Mouse (Mus musculus) limb, embryonic 13.5 days (tissue): ENCODE data around the gene Asb11. TPM values are rescaled to one million over a fixed set of nuclear protein-coding genes. Genes with fewer than 3 reads are reported as not detected.

Source experiments
- ATAC-seq: fragments of 200-750 bp; cut with Nextera tagmentation; 2 replicates; pipeline ENCODE4 v1.8.0; 2017; ENCODE audit warnings: low read depth, moderate number of reproducible peaks, moderate TSS enrichment; ENCODE audit not compliant: low FRiP score
- H3K27ac ChIP-seq: fragments of 300-500 bp; sonication (generic); 2 replicates; pipeline ENCODE4 v1.5.1; 2015; ENCODE audit warnings: inconsistent platforms, mild to moderate bottlenecking, moderate library complexity
- H3K27me3 ChIP-seq: fragments of 300-500 bp; sonication (generic); 2 replicates; pipeline ENCODE4 v1.6.1; 2015; ENCODE audit warnings: mild to moderate bottlenecking, inconsistent platforms
- H3K36me3 ChIP-seq: fragments of 300-500 bp; sonication (generic); 2 replicates; pipeline ENCODE4 v1.6.1; 2015; ENCODE audit warnings: inconsistent platforms, mild to moderate bottlenecking, moderate library complexity
- H3K4me1 ChIP-seq: fragments of 300-500 bp; sonication (generic); 2 replicates; pipeline ENCODE4 v1.6.1; 2015; ENCODE audit warnings: inconsistent platforms
- H3K4me2 ChIP-seq: fragments of 300-500 bp; sonication (generic); replicated peaks from 2 replicates; pipeline ENCODE4 v1.6.1; 2015; ENCODE audit warnings: inconsistent platforms, mild to moderate bottlenecking, moderate library complexity
- H3K4me3 ChIP-seq: fragments of 300-500 bp; sonication (generic); 2 replicates; pipeline ENCODE4 v1.5.1; 2015; ENCODE audit warnings: moderate library complexity, mild to moderate bottlenecking, inconsistent platforms
- H3K9ac ChIP-seq: fragments of 300-500 bp; sonication (generic); 2 replicates; pipeline ENCODE4 v1.6.1; 2015; ENCODE audit warnings: mild to moderate bottlenecking, inconsistent platforms
- H3K9me3 ChIP-seq: fragments of 300-500 bp; sonication (generic); 2 replicates; pipeline ENCODE4 v1.6.1; 2016; ENCODE audit warnings: inconsistent platforms
- WGBS: fragments of 180-500 bp; shearing (Covaris S2); methylation state at CpG from one replicate; pipeline ENCODE4 v1.1.7; 2015; 5-methylcytosine and 5-hydroxymethylcytosine counted together
- polyA plus RNA-seq: library from polyadenylated mRNA; unstranded; fragments of >200 nt; fragmentation: Nextera tagmentation; extraction: Ambion mirVana; gene quantifications from 2 replicates; pipeline ENCODE4 v1.2.1, GENCODE M21; 2015

Gene Asb11
- polyA plus RNA-seq, 1 experiment from 2014 or later, result not detected

GRCm38 (mm10) chrX:164446835-164447681, 10.3 kb downstream of the Asb11 start:
- no peak overlapping the region for H3K4me3 ChIP-seq
- ATAC-seq, result no peak
- H3K9ac ChIP-seq, result no peak overlapping the region
- no peaks in the 10 kb centered on the region for H3K4me1 ChIP-seq
- no peaks in the 10 kb centered on the region for H3K36me3 ChIP-seq
- no peak overlapping the region for H3K4me2 ChIP-seq
- no peak overlapping the region for H3K27ac ChIP-seq
- 90% methylated on average over 9 of the region's 9 CpGs for WGBS
- H3K9me3 ChIP-seq, result peaks cover 3% of the 10 kb centered on the region; the same call in 1 of the 2 replicates
- H3K27me3 ChIP-seq, result peaks cover 11% of the 10 kb centered on the region; the same call in 1 of the 2 replicates

- Histone ChIP-seq H3K27ac (no peak overlapping the region), H3K4me1 (no peaks in the 10 kb centered on the region), H3K36me3 (no peaks in the 10 kb centered on the region), H3K27me3 (peaks cover 9% of the 10 kb centered on the region; the same call in 1 of the 2 replicates), H3K9ac (no peak overlapping the region), H3K4me3 (no peak overlapping the region), H3K4me2 (no peak overlapping the region), H3K9me3 (peaks cover 3% of the 10 kb centered on the region; the same call in 1 of the 2 replicates)
- WGBS, result 86% methylated on average over 2 of the region's 2 CpGs
- no peak for ATAC-seq
Measured at GRCm38 (mm10) chrX:164447682-164448071, 10.9 kb downstream of the Asb11 start.

DNA sequence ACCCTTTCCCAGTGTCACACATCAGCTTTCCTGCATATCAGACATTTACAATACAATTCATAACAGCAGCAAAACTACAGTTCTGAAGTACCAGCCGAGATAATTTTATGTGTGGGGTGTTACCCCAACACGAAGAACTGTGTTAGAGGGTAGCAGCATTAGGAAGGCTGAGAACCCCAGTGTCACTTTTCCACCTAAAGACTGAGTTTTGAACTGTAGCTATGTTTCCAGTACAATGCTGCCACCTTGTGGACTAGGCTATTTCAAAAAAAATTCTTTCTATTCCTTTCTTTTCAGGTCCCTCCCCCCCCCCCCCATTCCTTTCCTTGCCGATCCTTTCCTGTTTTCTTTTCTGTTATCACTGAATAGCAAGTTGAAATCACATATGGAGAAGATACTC, 12.4 kb downstream of the Asb11 start:
- Histone ChIP-seq H3K36me3 (no peaks in the 10 kb centered on the region), H3K4me1 (no peaks in the 10 kb centered on the region), H3K9ac (no peak overlapping the region), H3K4me3 (no peak overlapping the region), H3K9me3 (peaks cover 3% of the 10 kb centered on the region; the same call in 1 of the 2 replicates), H3K27ac (no peak overlapping the region), H3K27me3 (peaks cover 7% of the 10 kb centered on the region; the same call in 1 of the 2 replicates), H3K4me2 (no peak overlapping the region)
- ATAC-seq, result no peak
- WGBS, result 36% methylated on average over 3 of the region's 3 CpGs

- Histone ChIP-seq H3K9me3 (no peaks in the 10 kb centered on the region), H3K27ac (no peak overlapping the region), H3K4me2 (no peak overlapping the region), H3K36me3 (no peaks in the 10 kb centered on the region), H3K4me1 (no peaks in the 10 kb centered on the region), H3K4me3 (no peak overlapping the region), H3K9ac (no peak overlapping the region), H3K27me3 (0 out of 2 replicates have a peak, but pooled peaks cover 3% of the 10 kb centered on the region)
- 59% methylated on average over 6 of the region's 6 CpGs for WGBS
- no peak for ATAC-seq
Measured at GRCm38 (mm10) chrX:164459205-164459878, 22.5 kb downstream of the Asb11 start.

DNA sequence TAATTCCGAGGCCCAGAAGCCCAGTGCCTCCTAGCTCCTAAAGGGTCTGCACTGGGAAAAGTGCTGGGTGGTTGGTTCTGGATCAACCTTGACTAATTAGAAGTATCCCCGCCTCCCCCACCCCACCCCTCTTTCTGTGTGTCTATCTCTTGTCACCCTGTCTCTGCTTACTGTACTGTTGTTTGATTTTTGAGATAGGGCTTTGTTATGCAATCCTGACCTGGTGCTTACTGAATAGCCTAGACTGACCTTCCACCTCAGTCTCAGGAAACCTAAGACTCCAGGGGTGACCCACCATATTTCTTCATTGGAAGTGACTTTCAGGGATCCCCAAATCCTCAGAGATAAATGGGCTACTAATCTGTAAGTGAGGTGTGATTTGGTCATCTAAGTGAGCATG, 65.5 kb downstream of the Asb11 start:
- WGBS, result 73% methylated on average over 2 of the region's 2 CpGs
- 0 out of 2 replicates have a peak, but pooled peaks cover 6% of the 10 kb centered on the region for H3K4me1 ChIP-seq
- no peak overlapping the region for H3K4me3 ChIP-seq
- no peak overlapping the region for H3K9ac ChIP-seq
- no peak for ATAC-seq
- H3K4me2 ChIP-seq, result no peak overlapping the region
- peaks cover 10% of the 10 kb centered on the region; the same call in 1 of the 2 replicates for H3K27me3 ChIP-seq
- H3K9me3 ChIP-seq, result no peaks in the 10 kb centered on the region
- no peaks in the 10 kb centered on the region for H3K36me3 ChIP-seq
- no peak overlapping the region for H3K27ac ChIP-seq

DNA sequence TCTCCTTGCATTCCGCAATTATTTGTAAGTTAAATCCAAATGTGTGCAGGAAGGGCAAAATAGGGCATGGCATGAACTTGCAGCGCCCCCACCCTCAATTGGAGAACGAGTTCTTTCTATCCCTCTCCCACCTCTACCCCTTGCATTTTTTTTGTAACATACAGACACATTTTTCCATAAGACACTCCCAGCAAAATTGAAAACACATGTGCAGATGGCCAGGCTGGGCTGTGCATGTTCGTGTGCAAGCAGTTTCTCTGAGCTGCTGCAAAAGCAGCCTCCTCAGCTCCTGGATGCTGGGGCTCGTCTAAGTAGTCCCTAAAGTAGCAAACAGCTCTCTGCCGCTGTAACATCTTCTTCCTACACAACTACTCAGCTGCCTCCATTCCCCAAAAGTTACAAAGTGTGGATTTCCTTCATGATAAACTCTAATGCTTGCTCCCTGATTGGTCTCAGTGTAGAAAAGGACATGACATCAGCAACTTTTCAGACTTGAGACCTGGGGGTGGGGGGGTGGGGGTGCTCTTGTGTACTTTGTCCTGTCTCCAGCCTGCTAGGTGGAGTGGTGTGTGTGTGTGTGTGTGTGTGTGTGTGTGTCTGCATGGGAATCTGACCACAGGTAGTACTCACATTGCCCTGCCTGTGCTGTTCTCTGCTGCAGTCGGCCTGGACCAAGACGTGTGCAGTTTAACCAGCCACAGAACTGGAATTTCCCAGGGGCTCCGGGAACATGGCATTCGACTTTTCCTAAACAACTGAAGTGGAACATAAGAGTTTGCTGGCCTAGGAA, 69.1 kb downstream of the Asb11 start, which contains the start of gene Asb9:
Gene Asb9 (plus strand): TSS at position 619 of the 790 bp plus-strand sequence.
- peak within 1 kb of the TSS; percentile 48; the same call in 1 of the 2 replicates for H3K27ac ChIP-seq
- H3K36me3 ChIP-seq, result no peaks in the 10 kb centered on the region
- 0 out of 2 replicates have a peak, but pooled peaks cover 6% of the 10 kb centered on the region for H3K4me1 ChIP-seq
- H3K27me3 ChIP-seq, result peaks cover 14% of the 10 kb centered on the region
- 41% methylated on average over 10 of the region's 10 CpGs for WGBS
- H3K9ac ChIP-seq, result no peak within 1 kb of the TSS
- H3K9me3 ChIP-seq, result no peaks in the 10 kb centered on the region
- H3K4me3 ChIP-seq, result no peak within 1 kb of the TSS
- peak within 1 kb of the TSS; percentile 27 for H3K4me2 ChIP-seq
- peak; percentile 80 for ATAC-seq

DNA sequence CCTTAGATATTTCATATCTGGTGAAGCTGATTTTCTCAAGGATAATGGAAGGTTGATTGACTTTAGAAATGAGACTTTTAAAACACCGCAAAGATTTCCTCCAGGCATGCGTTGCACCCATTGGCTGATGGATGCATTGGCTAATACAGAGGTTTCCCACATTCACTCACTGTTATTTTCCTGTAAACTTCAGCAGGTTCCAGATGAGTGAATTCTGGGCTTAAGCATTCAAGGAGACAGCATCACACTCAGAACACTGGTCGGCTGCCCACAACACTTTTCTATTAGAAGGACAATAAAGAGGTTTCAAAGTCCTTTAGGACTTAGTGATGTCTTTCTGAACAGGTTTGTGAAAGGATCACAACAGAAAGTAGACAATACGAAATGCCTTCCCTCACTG, 70.3 kb downstream of the Asb11 start:
- Histone ChIP-seq H3K4me1 (0 out of 2 replicates have a peak, but pooled peaks cover 6% of the 10 kb centered on the region), H3K27ac (no peak overlapping the region), H3K9ac (no peak overlapping the region), H3K36me3 (no peaks in the 10 kb centered on the region), H3K27me3 (peaks cover 14% of the 10 kb centered on the region), H3K4me3 (no peak overlapping the region), H3K9me3 (no peaks in the 10 kb centered on the region), H3K4me2 (no peak overlapping the region)
- 83% methylated on average over 4 of the region's 4 CpGs for WGBS
- no peak for ATAC-seq

DNA sequence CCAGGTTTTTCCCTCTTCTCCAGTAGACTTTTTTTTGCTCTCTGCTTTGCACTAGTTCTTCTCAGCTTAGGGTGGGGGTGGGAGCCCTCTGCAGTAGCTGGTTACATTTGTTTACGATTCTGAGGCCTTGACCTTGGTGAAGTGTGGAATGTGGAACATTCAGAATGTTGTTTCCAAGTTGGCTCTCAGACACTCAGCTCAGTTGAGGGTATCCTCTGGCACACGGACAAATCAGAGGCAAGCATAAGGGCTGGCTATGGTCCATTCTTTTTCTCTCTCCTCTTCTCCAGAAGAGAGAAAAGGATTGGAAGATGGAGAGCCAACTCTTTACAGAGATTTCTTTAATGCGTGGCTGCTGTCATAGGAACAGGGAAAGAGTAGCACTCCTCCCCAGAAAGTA, 71.9 kb downstream of the Asb11 start:
- ATAC-seq, result no peak
- whole genome bisulfite sequencing, result 44% methylated on average over 3 of the region's 3 CpGs
- peaks cover 14% of the 10 kb centered on the region for H3K27me3 ChIP-seq

More for the DNA sequence above, 71.9 kb downstream of the Asb11 start:
- H3K9ac ChIP-seq, result no peak overlapping the region
- H3K36me3 ChIP-seq, result no peaks in the 10 kb centered on the region
- no peak overlapping the region for H3K27ac ChIP-seq
- no peak overlapping the region for H3K4me2 ChIP-seq
- H3K9me3 ChIP-seq, result no peaks in the 10 kb centered on the region
- H3K4me1 ChIP-seq, result 0 out of 2 replicates have a peak, but pooled peaks cover 6% of the 10 kb centered on the region
- no peak overlapping the region for H3K4me3 ChIP-seq

Other genes with a start within 250 kb of the Asb11 start
- gene Bmx, start 178.8 kb upstream of the Asb11 start, polyA plus RNA-seq, result 0.51 and 0.74 TPM in 2 replicates
- 7.0 TPM in 2 replicates for gene Pir, start 167.6 kb upstream of the Asb11 start, polyA plus RNA-seq
- gene Vegfd, start 63.6 kb upstream of the Asb11 start, polyA plus RNA-seq, result 5.3 and 7.0 TPM in 2 replicates
- gene Piga, start 17.2 kb upstream of the Asb11 start, polyA plus RNA-seq, result 12.4 and 13.2 TPM in 2 replicates
- 1.4 and 1.6 TPM in 2 replicates for gene Asb9, start 69.3 kb downstream of the Asb11 start, polyA plus RNA-seq